Mouse (Mus musculus): Measurements from ENCODE around the gene Spats1. TPM values are rescaled to one million over a fixed set of nuclear protein-coding genes. Genes with fewer than 3 reads are reported as not detected.

The Spats1 gene
- polyA plus RNA-seq (2016; fragmentation: Nextera tagmentation; extraction: Ambion mirVana) = 0.34 and 0.57 TPM in 2 replicates

- Histone ChIP-seq H3K9me3 (no peaks in the 10 kb centered on the region), H3K36me3 (no peaks in the 10 kb centered on the region), H3K4me1 (peaks cover 10% of the 10 kb centered on the region), H3K27me3 (ENCODE audit: insufficient read depth, poor library complexity, severe bottlenecking) (peaks cover 52% of the 10 kb centered on the region), H3K27ac (0 out of 2 replicates have a peak within 1 kb of the TSS, but pooled peaks have one; percentile 38), H3K4me3 (peak within 1 kb of the TSS; percentile 57)
- peak; percentile 82 for DNase-seq (ENCODE audit: low spot score)
- 5% methylated on average over 30 of the region's 30 CpGs for WGBS
Measured at GRCm38 (mm10) chr17:45474669-45475465, at the start of gene Spats1. Gene Spats1 (minus strand): TSS chr17:45475415.

GRCm38 (mm10) chr17:45524961-45525360 is 49.7 kb upstream of the Spats1 start:
- H3K27me3 ChIP-seq (ENCODE audit: insufficient read depth, poor library complexity, severe bottlenecking) = peaks cover 33% of the 10 kb centered on the region

DNA sequence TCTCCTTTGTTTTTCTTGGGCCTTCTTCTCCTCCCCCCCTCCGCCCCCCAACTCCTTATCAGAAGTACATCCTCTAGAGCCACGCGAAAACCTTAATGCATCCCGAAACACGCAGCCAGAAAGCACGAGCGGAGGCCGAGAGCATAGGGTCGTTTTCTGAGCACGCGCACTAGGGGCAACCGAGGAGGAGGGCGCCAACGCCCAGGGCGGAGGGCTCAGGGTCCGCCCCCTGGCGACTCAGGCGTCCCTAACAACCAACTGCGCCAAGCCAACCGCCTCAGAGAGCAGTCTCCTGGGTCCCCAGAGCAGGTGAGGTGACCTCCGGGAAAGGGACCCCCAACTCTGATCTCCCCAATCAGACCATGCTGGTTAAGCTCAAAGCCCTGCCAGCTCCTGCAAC is 48.0 kb upstream of the Spats1 start, which contains the start of gene Tcte1:
Gene Tcte1 (plus strand): TSS at position 172 of the 400 bp plus-strand sequence.
- Histone ChIP-seq H3K4me1 (peaks cover 55% of the 10 kb centered on the region), H3K4me3 (peak within 1 kb of the TSS; percentile 63), H3K27ac (peak within 1 kb of the TSS; percentile 83), H3K9me3 (no peaks in the 10 kb centered on the region), H3K27me3 (ENCODE audit: insufficient read depth, poor library complexity, severe bottlenecking) (peaks cover 25% of the 10 kb centered on the region), H3K36me3 (peaks cover 28% of the 10 kb centered on the region)
- DNase-seq (ENCODE audit: low spot score) = no peak
- under 1% methylated on average over 21 of the region's 21 CpGs for WGBS

More at GRCm38 (mm10) chr17:45524961-45525360, 49.7 kb upstream of the Spats1 start:
- H3K9me3 ChIP-seq = no peaks in the 10 kb centered on the region
- H3K36me3 ChIP-seq = peaks cover 13% of the 10 kb centered on the region; the same call in 1 of the 2 replicates
- 64% methylated on average over 4 of the region's 4 CpGs for WGBS
- no peak for DNase-seq (ENCODE audit: low spot score)
- peaks cover 44% of the 10 kb centered on the region for H3K4me1 ChIP-seq
- H3K4me3 ChIP-seq = no peak overlapping the region
- no peak overlapping the region for H3K27ac ChIP-seq

DNA sequence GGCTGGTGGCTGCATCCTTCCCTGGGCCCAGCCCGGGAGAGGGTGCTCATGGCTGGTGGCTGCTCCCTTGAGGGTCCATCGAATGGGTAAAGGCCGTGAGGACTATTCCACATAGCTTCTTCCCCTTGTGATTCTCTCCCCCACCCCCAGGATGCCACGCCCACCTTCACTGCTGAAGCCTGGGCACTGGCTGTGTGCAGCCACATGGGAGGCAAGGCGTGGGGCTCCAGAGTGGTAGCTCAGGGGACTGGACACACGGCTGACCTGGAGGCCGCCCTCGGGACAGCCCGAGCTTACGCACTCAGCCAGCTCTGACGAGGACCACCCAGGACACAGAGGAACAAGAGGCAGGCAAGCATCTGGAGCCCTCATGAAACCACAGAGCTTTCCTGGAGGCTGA is 44.9 kb upstream of the Spats1 start:
- peak overlapping the region; percentile 52; the same call in 1 of the 2 replicates for H3K27ac ChIP-seq
- 80% methylated on average over 11 of the region's 11 CpGs for WGBS
- no peak for DNase-seq (ENCODE audit: low spot score)
- H3K36me3 ChIP-seq = peaks cover 45% of the 10 kb centered on the region
- H3K4me1 ChIP-seq = peaks cover 67% of the 10 kb centered on the region
- peaks cover 18% of the 10 kb centered on the region for H3K27me3 ChIP-seq (ENCODE audit: insufficient read depth, poor library complexity, severe bottlenecking)
- H3K9me3 ChIP-seq = no peaks in the 10 kb centered on the region
- no peak overlapping the region for H3K4me3 ChIP-seq

DNA sequence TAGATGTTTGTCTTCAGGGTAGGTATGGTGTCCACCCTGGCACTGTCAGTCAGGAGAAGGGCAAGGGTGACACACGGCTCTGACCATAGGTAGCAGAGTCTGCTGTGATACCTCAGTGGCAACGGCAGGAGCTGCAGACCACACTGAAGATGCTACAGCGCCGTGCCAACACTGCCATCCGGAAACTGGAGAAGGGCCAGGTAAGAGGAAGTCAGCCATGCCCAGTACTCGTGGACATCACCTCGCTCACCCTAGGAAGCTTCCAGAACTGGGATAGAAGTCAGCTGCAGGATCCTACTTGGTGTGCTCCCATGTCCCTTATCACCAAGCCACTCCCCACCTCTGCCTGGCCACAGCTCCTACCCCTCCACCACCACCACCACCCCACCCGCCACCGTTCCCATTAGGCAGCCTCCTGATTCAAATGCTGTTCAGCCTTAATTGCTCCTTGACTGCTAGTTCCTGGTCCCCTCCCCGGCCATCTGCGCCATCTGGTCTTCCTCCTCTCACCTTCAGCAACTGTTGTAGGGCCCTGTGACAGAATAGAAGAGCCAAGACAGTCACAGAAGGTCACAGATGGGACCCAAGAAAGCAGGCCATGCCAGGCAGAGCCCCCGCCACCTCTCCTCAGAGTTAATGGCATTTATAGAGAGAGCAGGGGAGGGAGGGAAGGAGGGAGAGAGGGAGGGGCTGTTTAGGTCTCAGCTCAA is 43.7 kb upstream of the Spats1 start:
- WGBS = 77% methylated on average over 12 of the region's 12 CpGs
- DNase-seq (ENCODE audit: low spot score) = no peak
- Histone ChIP-seq H3K27ac (no peak overlapping the region), H3K27me3 (ENCODE audit: insufficient read depth, poor library complexity, severe bottlenecking) (peaks cover 5% of the 10 kb centered on the region; the same call in 1 of the 2 replicates), H3K9me3 (no peaks in the 10 kb centered on the region), H3K4me1 (peaks cover 73% of the 10 kb centered on the region), H3K4me3 (no peak overlapping the region), H3K36me3 (peaks cover 45% of the 10 kb centered on the region)

- DNase-seq (ENCODE audit: low spot score) = no peak
- H3K4me1 ChIP-seq = peaks cover 63% of the 10 kb centered on the region
- H3K4me3 ChIP-seq = no peak overlapping the region
- no peaks in the 10 kb centered on the region for H3K9me3 ChIP-seq
- 90% methylated on average over 28 of the region's 28 CpGs for WGBS
- peaks cover 50% of the 10 kb centered on the region for H3K36me3 ChIP-seq
- no peaks in the 10 kb centered on the region for H3K27me3 ChIP-seq (ENCODE audit: insufficient read depth, poor library complexity, severe bottlenecking)
- no peak overlapping the region for H3K27ac ChIP-seq
Measured at GRCm38 (mm10) chr17:45517549-45518215, 42.5 kb upstream of the Spats1 start.

DNA sequence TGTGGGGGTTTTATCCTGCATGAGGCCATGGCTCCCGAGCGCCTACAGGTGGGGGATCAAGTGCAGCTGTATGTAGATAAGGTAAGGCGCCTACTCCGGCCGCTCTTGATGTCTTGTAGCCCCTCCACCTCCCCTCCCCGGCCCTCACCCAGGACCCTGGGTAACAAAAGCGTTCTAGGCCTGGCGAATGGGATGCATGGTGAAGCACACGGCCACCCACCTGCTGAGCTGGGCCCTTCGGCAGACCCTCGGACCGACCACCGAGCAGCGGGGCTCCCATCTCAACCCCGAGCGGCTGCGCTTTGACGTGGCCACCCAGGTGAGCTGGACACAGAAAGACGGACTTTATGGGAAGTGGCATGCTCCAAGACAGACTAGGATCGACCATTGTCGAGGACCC is 41.9 kb upstream of the Spats1 start:
- Histone ChIP-seq H3K9me3 (no peaks in the 10 kb centered on the region), H3K4me1 (peaks cover 58% of the 10 kb centered on the region), H3K27ac (no peak overlapping the region), H3K4me3 (no peak overlapping the region), H3K36me3 (peaks cover 50% of the 10 kb centered on the region), H3K27me3 (ENCODE audit: insufficient read depth, poor library complexity, severe bottlenecking) (no peaks in the 10 kb centered on the region)
- no peak for DNase-seq (ENCODE audit: low spot score)
- 91% methylated on average over 21 of the region's 21 CpGs for WGBS

GRCm38 (mm10) chr17:45516488-45516887 is 41.3 kb upstream of the Spats1 start:
- Histone ChIP-seq H3K4me3 (no peak overlapping the region), H3K4me1 (peaks cover 54% of the 10 kb centered on the region), H3K27me3 (ENCODE audit: insufficient read depth, poor library complexity, severe bottlenecking) (no peaks in the 10 kb centered on the region), H3K36me3 (peaks cover 51% of the 10 kb centered on the region), H3K9me3 (no peaks in the 10 kb centered on the region), H3K27ac (no peak overlapping the region)
- DNase-seq (ENCODE audit: low spot score) = peak; percentile 90
- WGBS = 40% methylated on average over 8 of the region's 8 CpGs

DNA sequence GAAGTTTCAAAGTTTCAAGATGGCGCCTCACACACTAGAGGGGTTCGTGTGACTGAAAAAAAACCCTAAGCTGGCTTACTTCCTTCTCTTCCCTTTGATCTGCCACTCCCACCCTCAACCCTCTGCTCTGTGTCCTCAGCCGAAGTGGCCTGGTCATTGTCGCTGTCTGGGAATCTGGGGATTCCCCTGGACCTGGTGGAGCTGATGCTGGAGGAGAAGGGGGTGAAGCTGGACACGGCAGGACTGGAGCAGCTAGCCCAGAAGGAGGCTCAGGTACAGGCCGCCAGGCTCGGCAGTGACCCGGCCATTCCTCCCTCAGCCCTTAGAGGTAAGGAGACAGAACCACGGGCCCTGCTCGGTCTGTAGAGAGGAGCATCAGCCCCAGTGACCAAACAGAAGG is 40.6 kb upstream of the Spats1 start:
- H3K36me3 ChIP-seq = peaks cover 53% of the 10 kb centered on the region
- 79% methylated on average over 10 of the region's 10 CpGs for WGBS

GRCm38 (mm10) chr17:45515204-45515726 is 40.0 kb upstream of the Spats1 start:
- Histone ChIP-seq H3K27me3 (ENCODE audit: insufficient read depth, poor library complexity, severe bottlenecking) (no peaks in the 10 kb centered on the region), H3K27ac (no peak overlapping the region), H3K9me3 (no peaks in the 10 kb centered on the region), H3K4me1 (peaks cover 43% of the 10 kb centered on the region), H3K36me3 (peaks cover 53% of the 10 kb centered on the region), H3K4me3 (no peak overlapping the region)
- WGBS = 31% methylated on average over 15 of the region's 15 CpGs
- no peak for DNase-seq (ENCODE audit: low spot score)

More for the DNA sequence above, 40.6 kb upstream of the Spats1 start:
- Histone ChIP-seq H3K9me3 (no peaks in the 10 kb centered on the region), H3K4me1 (peaks cover 47% of the 10 kb centered on the region), H3K27ac (no peak overlapping the region), H3K27me3 (ENCODE audit: insufficient read depth, poor library complexity, severe bottlenecking) (no peaks in the 10 kb centered on the region), H3K4me3 (no peak overlapping the region)
- no peak for DNase-seq (ENCODE audit: low spot score)

- 90% methylated on average over 4 of the region's 4 CpGs for WGBS
- DNase-seq (ENCODE audit: low spot score) = no peak
- no peak overlapping the region for H3K27ac ChIP-seq
- peaks cover 39% of the 10 kb centered on the region for H3K36me3 ChIP-seq
- no peaks in the 10 kb centered on the region for H3K27me3 ChIP-seq (ENCODE audit: insufficient read depth, poor library complexity, severe bottlenecking)
- H3K4me3 ChIP-seq = no peak overlapping the region
- H3K9me3 ChIP-seq = no peaks in the 10 kb centered on the region
- H3K4me1 ChIP-seq = peaks cover 29% of the 10 kb centered on the region
Measured at GRCm38 (mm10) chr17:45511757-45512156, 36.5 kb upstream of the Spats1 start.

DNA sequence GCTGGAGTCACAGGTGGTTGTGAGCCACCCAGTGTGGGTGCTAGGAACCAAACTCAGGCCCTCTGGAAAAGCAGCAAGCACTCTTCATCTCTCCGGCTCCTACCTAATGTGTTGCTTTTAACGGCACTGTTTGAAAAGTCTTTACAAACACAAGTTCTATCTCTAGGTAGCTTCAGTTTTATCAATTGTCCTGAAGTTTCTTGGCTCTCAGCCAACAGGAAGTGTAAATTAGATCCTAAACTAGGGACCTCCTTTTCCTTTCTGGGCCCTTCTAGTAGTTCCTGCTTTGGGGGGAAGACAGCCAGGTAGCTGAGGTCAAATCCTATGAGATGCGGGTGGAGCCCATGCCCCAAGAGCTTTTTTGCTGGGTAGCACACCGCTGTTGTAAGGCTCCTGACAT is 35.7 kb upstream of the Spats1 start:
- WGBS = 88% methylated on average over 4 of the region's 4 CpGs
- Histone ChIP-seq H3K27me3 (ENCODE audit: insufficient read depth, poor library complexity, severe bottlenecking) (no peaks in the 10 kb centered on the region), H3K36me3 (peaks cover 37% of the 10 kb centered on the region), H3K27ac (no peak overlapping the region), H3K9me3 (no peaks in the 10 kb centered on the region), H3K4me3 (no peak overlapping the region), H3K4me1 (peaks cover 21% of the 10 kb centered on the region)
- DNase-seq (ENCODE audit: low spot score) = no peak

Data from heart, embryonic 10.5 days (tissue).